In the genomic region with DNA sequence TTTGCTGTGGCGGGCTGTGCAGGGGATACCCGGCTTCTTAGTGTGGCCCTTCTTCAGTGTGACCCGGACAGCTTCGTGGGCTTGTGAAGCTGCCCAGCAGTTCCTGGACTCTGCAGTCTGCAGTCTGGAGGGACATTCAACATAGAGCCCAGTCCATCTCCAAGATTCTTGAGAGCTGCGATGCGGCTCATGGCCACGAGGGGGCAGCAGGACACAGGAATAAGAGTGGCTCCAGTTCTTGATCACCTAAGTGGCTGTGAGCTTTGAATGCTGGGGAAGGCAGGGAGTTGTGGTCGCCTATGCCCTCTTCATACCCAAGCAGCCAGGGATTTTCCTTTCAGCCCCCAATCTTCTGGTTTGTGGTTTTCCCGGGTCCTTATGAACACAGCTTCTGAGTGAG, we compare ENCODE assay signal across 9 mouse cellular contexts. TPM values are rescaled to one million over a fixed set of nuclear protein-coding genes. Genes with fewer than 3 reads are reported as not detected.
DNase-seq lines count a peak whose midpoint lies in the region; ATAC-seq and TF ChIP-seq lines count a peak whose summit lies in the region.
"Had no signal": no experiment of that assay in that cellular context is flagged by ENCODE, and none has a peak within 500 bp of the region (broad histone marks: within the 10 kb centered on the region; RNA-seq: fewer than 3 reads in every experiment).

No protein-coding gene starts in this region.

- H3K9ac ChIP-seq in liver, adult 2 months (ENCODE audit: low read depth, low read length): no peak overlapping the region
- H3K9ac ChIP-seq in stomach, embryonic 15.5 days: no peak overlapping the region
- H3K9ac ChIP-seq: embryonic facial prominence, embryonic 15.5 days had no signal

- no peaks in the 10 kb centered on the region for H3K27me3 ChIP-seq in kidney, adult 2 months (replicated peaks; ENCODE audit: control insufficient read depth, insufficient read depth, low read length)
- H3K27me3 ChIP-seq in liver, adult 2 months (ENCODE audit: control insufficient read depth, insufficient read depth, low read length): no peaks in the 10 kb centered on the region
- H3K27me3 ChIP-seq in stomach, embryonic 15.5 days (replicated peaks): no peaks in the 10 kb centered on the region
- H3K27me3 ChIP-seq: embryonic facial prominence, embryonic 15.5 days had no signal

- H3K4me2 ChIP-seq in stomach, embryonic 15.5 days: no peak overlapping the region
- H3K4me2 ChIP-seq: embryonic facial prominence, embryonic 15.5 days had no signal

- H3K4me3 ChIP-seq in kidney, adult 2 months (ENCODE audit: insufficient read depth, low read depth, low read length): no peak overlapping the region
- H3K4me3 ChIP-seq in liver, adult 2 months (ENCODE audit: insufficient read depth, low read depth, low read length): no peak overlapping the region
- H3K4me3 ChIP-seq in stomach, embryonic 15.5 days (replicated peaks): no peak overlapping the region
- H3K4me3 ChIP-seq: embryonic facial prominence, embryonic 15.5 days had no signal

- no peaks in the 10 kb centered on the region for H3K36me3 ChIP-seq in kidney, adult 2 months (ENCODE audit: control insufficient read depth, insufficient read depth, low read length)
- peaks cover 5% of the 10 kb centered on the region; the same call in 1 of the 2 replicates for H3K36me3 ChIP-seq in liver, adult 2 months (ENCODE audit: control insufficient read depth, insufficient read depth, low read length)
- peaks cover 12% of the 10 kb centered on the region; the same call in 1 of the 2 replicates for H3K36me3 ChIP-seq in stomach, embryonic 15.5 days

- H3K9me3 ChIP-seq in stomach, embryonic 15.5 days: no peaks in the 10 kb centered on the region
- H3K9me3 ChIP-seq: embryonic facial prominence, embryonic 15.5 days had no signal

- DNase-seq in A20 (ENCODE audit: low read depth, low spot score): peak; percentile 70
- peak; percentile 76 to 82 for DNase-seq in adrenal gland, adult 18-20 months (ENCODE audit: low spot score in 2 of 2)
- DNase-seq in embryo, embryonic 11.5 days (ENCODE audit: low read depth, low spot score): peak; percentile 75
- peak; percentile 77 for DNase-seq in heart, adult 8-10 months (ENCODE audit: low spot score)
- DNase-seq in kidney, adult 2 months: peak; percentile 89
- DNase-seq in liver, adult 2 months (ENCODE audit: extremely low read depth, low read depth, low spot score): peak; percentile 68

- H3K79me2 ChIP-seq in liver, adult 2 months (ENCODE audit: control insufficient read depth, insufficient read depth, low read length): no peaks in the 10 kb centered on the region

- TF ChIP-seq POLR2A in kidney, adult 2 months (IDR thresholded peaks at IDR 0.05; ENCODE audit: low read depth, low read length): no peak
- TF ChIP-seq POLR2A in liver, adult 2 months (IDR thresholded peaks at IDR 0.05; ENCODE audit: extremely low read depth, insufficient read depth, low read length): no peak

- WGBS in kidney, adult 2 months: 2% methylated on average over 9 of the region's 9 CpGs
- WGBS in liver, adult 2 months: 2% methylated on average over 9 of the region's 9 CpGs
- 1% methylated on average over 9 of the region's 9 CpGs for WGBS in stomach, embryonic 15.5 days

- no peaks in the 10 kb centered on the region; the same call in 1 of the 2 replicates for H3K4me1 ChIP-seq in kidney, adult 2 months (ENCODE audit: control insufficient read depth, insufficient read depth, low read length)
- H3K4me1 ChIP-seq in liver, adult 2 months (ENCODE audit: control insufficient read depth, insufficient read depth, low read length): peaks cover 3% of the 10 kb centered on the region; the same call in 1 of the 2 replicates
- no peaks in the 10 kb centered on the region for H3K4me1 ChIP-seq in stomach, embryonic 15.5 days
- H3K4me1 ChIP-seq: embryonic facial prominence, embryonic 15.5 days had no signal

- ATAC-seq in monocyte, adult 5-6 weeks (replicated peaks; ENCODE audit: insufficient number of reproducible peaks, low FRiP score, low TSS enrichment, poor library complexity, severe bottlenecking): peak; percentile 93
- peak; percentile 58 for ATAC-seq in stomach, embryonic 15.5 days (ENCODE audit: insufficient read depth, low FRiP score, low read depth)

- H3K27ac ChIP-seq in kidney, adult 2 months (ENCODE audit: insufficient read depth, low read depth, low read length): no peak overlapping the region
- H3K27ac ChIP-seq in liver, adult 2 months (replicated peaks; ENCODE audit: insufficient read depth, low read depth, low read length): no peak overlapping the region
- H3K27ac ChIP-seq in stomach, embryonic 15.5 days: no peak overlapping the region
- H3K27ac ChIP-seq: embryonic facial prominence, embryonic 15.5 days had no signal

- TF ChIP-seq CTCF in kidney, adult 2 months (conservative IDR thresholded peaks at IDR 0.05; ENCODE audit: insufficient read depth, insufficient read length, low read depth, low read length): peak; percentile 92
- peak; percentile 97 for TF ChIP-seq CTCF in liver, adult 2 months (IDR thresholded peaks at IDR 0.05; ENCODE audit: low read depth, low read length)

RNA-seq across cellular contexts. Expression of gene Rps18, which starts 12.7 kb away (rescaled TPM):
- total RNA-seq in adrenal gland, adult 18-20 months (2021): 100 to 1,000 TPM; 672 to 676 TPM
- 100 to 1,000 TPM; 373 to 430 (median 408) TPM for total RNA-seq in heart, adult 8-10 months (2022)
- polyA plus RNA-seq in kidney, adult 2 months (2012; rRNA removed): 342 and 406 TPM in 2 replicates
- 1,559 and 1,933 TPM in 2 replicates for total RNA-seq in liver, adult 2 months (2014; rRNA removed)
- polyA plus RNA-seq in liver, adult 2 months (2012; rRNA removed): 224 and 252 TPM in 2 replicates
- total RNA-seq in monocyte, adult 5-6 weeks (2017): 765 to 894 TPM (median 817 TPM) in 3 replicates
- 1,803 TPM in 2 replicates for polyA plus RNA-seq in stomach, embryonic 15.5 days (2015; fragmentation: Nextera tagmentation; extraction: Ambion mirVana)

RNA-seq across cellular contexts. Expression of gene Vps52, which starts 12.9 kb away (rescaled TPM):
- 10 to 100 TPM; 51.1 to 53.5 TPM for total RNA-seq in adrenal gland, adult 18-20 months (2021)
- total RNA-seq in heart, adult 8-10 months (2022): 10 to 100 TPM; 35.6 to 45.0 (median 41.6) TPM
- polyA plus RNA-seq in kidney, adult 2 months (2012; rRNA removed): 54.2 and 60.5 TPM in 2 replicates
- 10.5 and 10.9 TPM in 2 replicates for total RNA-seq in liver, adult 2 months (2014; rRNA removed)
- 31.1 and 40.6 TPM in 2 replicates for polyA plus RNA-seq in liver, adult 2 months (2012; rRNA removed)
- total RNA-seq in monocyte, adult 5-6 weeks (2017): 16.8 to 32.7 TPM (median 25.1 TPM) in 3 replicates
- polyA plus RNA-seq in stomach, embryonic 15.5 days (2015; fragmentation: Nextera tagmentation; extraction: Ambion mirVana): 42.4 and 49.2 TPM in 2 replicates

RNA-seq across cellular contexts. Expression of gene B3galt4, which starts 17.2 kb away (rescaled TPM):
- 1 to 10 TPM; 3.9 to 5.0 TPM for total RNA-seq in adrenal gland, adult 18-20 months (2021)
- 1 to 10 TPM in 3 of 4 experiments, under 1 TPM in 1; 0.89 to 2.6 (median 1.6) TPM for total RNA-seq in heart, adult 8-10 months (2022)
- 6.7 and 7.8 TPM in 2 replicates for polyA plus RNA-seq in kidney, adult 2 months (2012; rRNA removed)
- 0.54 and 0.55 TPM in 2 replicates for total RNA-seq in liver, adult 2 months (2014; rRNA removed)
- polyA plus RNA-seq in liver, adult 2 months (2012; rRNA removed): 0.68 and 0.97 TPM in 2 replicates
- total RNA-seq in monocyte, adult 5-6 weeks (2017): 2.6 to 4.6 TPM (median 3.5 TPM) in 3 replicates
- 7.5 and 8.2 TPM in 2 replicates for polyA plus RNA-seq in stomach, embryonic 15.5 days (2015; fragmentation: Nextera tagmentation; extraction: Ambion mirVana)

RNA-seq across cellular contexts. Expression of gene Wdr46, which starts 28.0 kb away (rescaled TPM):
- 10 to 100 TPM; 29.2 to 35.7 TPM for total RNA-seq in adrenal gland, adult 18-20 months (2021)
- total RNA-seq in heart, adult 8-10 months (2022): 10 to 100 TPM; 10.1 to 12.8 (median 11.6) TPM
- polyA plus RNA-seq in kidney, adult 2 months (2012; rRNA removed): 15.3 and 16.0 TPM in 2 replicates
- total RNA-seq in liver, adult 2 months (2014; rRNA removed): 9.3 and 11.3 TPM in 2 replicates
- polyA plus RNA-seq in liver, adult 2 months (2012; rRNA removed): 13.2 and 16.4 TPM in 2 replicates
- total RNA-seq in monocyte, adult 5-6 weeks (2017): 11.1 to 17.8 TPM (median 16.3 TPM) in 3 replicates
- 36.1 and 40.6 TPM in 2 replicates for polyA plus RNA-seq in stomach, embryonic 15.5 days (2015; fragmentation: Nextera tagmentation; extraction: Ambion mirVana)

RNA-seq across cellular contexts. Expression of gene Pfdn6, which starts 28.3 kb away (rescaled TPM):
- 10 to 100 TPM; 79.6 to 90.7 TPM for total RNA-seq in adrenal gland, adult 18-20 months (2021)
- 10 to 100 TPM; 62.7 to 82.9 (median 71.1) TPM for total RNA-seq in heart, adult 8-10 months (2022)
- polyA plus RNA-seq in kidney, adult 2 months (2012; rRNA removed): 27.4 and 41.1 TPM in 2 replicates
- 37.9 and 40.8 TPM in 2 replicates for total RNA-seq in liver, adult 2 months (2014; rRNA removed)
- polyA plus RNA-seq in liver, adult 2 months (2012; rRNA removed): 15.5 and 21.9 TPM in 2 replicates
- total RNA-seq in monocyte, adult 5-6 weeks (2017): 88.1 to 107 TPM (median 98.7 TPM) in 3 replicates
- polyA plus RNA-seq in stomach, embryonic 15.5 days (2015; fragmentation: Nextera tagmentation; extraction: Ambion mirVana): 155 and 159 TPM in 2 replicates
